Mouse (Mus musculus) hematopoietic stem cell, adult 5-6 weeks (primary cell): ENCODE results near the gene Mt4. TPM values are rescaled to one million over a fixed set of nuclear protein-coding genes. Genes with fewer than 3 reads are reported as not detected.
"Not testable (repeated sequence)": the region's sequence is repeated elsewhere in the genome, so short reads cannot be mapped to it uniquely, and the experiment has no call there.

ENCODE experiments used
- ATAC-seq, 2 experiments: fragments of 125-278 bp in 1 of 2; replicated peaks in 1 of 2; 2 replicates each; pipeline ENCODE4 v1.8.0; 2016 to 2017; ENCODE audit warnings: inconsistent platforms in 2 of 2, mild to moderate bottlenecking in 2 of 2, moderate number of reproducible peaks in 2 of 2, low read depth in 1 of 2, moderate TSS enrichment in 1 of 2; ENCODE audit not compliant: low FRiP score in 2 of 2, poor library complexity in 2 of 2, severe bottlenecking in 2 of 2, insufficient read depth in 1 of 2, low TSS enrichment in 1 of 2
- total RNA-seq: library from RNA; stranded (forward); fragments of 172-1452, 232-1000 nt; gene quantifications from 2 replicates; pipeline ENCODE4 v1.2.3, GENCODE M21; 2017

Gene Mt4
- total RNA-seq, 1 experiment from 2014 or later = not detected

DNA sequence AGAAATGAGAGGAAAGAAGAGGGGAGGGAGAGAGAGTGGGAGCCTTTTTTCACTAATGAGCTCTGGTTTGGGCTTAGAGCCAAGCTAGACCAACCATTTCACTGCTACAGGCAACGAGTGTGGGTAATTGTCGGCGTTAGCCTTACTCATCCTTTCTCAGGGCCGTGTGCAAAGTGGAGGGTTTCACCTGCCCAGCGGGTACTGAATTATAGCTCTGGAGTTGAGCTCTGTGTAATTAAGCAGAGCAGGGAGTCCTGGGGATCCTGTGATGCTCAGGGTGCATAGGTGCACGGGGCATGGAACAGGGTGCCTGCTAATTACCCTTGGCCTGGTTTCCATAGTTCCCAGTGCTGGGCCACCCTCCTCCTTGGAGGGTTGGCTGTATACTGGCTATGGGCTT, 9.3 kb upstream of the Mt4 start:
- 0 out of 4 replicates have a peak, but pooled peaks of 1 of the 2 experiments have one; percentile 4 for ATAC-seq

GRCm38 (mm10) chr8:94129133-94129789, 7.7 kb upstream of the Mt4 start:
- no peak for ATAC-seq

GRCm38 (mm10) chr8:94130126-94130525, 6.9 kb upstream of the Mt4 start:
- no peak for ATAC-seq

GRCm38 (mm10) chr8:94132096-94132495, 4.9 kb upstream of the Mt4 start:
- no peak for ATAC-seq

DNA sequence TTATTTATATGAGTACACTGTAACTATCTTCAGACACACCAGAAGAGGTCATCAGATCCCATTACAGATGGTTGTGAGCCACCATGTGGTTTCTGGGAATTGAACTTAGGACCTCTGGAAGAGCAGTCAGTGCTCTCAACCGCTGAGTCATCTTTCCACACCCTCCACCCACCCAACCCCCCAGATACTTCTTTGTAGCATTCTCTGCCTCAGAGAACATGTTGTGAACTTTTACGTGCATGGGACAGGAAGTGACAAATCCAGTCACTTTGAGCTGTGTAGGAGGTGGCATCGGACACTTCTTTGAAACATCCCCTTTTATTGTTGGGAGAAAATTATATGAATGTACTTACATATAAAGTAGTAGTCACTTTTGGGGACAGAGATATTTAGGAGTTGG, 2.4 kb upstream of the Mt4 start:
- not testable (repeated sequence) for ATAC-seq

GRCm38 (mm10) chr8:94135556-94135955, 1.4 kb upstream of the Mt4 start:
- no peak for ATAC-seq

DNA sequence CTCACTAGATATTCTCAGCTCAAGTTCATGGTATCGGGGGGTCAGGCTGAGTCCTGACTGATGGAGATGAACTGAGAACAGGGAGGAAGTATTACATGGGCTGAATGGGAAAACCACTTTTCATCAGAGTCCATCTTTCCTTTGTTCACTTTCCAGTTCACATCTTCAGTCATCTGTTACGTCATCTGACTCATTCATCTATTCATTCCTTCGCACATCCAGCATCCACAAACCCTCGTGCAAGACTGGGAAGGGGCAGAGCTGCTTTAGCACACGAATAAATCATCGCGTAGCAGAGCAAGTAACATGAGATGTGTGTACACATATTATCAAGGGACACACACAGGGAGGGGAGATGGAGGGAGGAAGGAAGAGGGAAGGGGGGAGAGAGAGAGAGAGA, 805 bp upstream of the Mt4 start:
- ATAC-seq = no peak

DNA sequence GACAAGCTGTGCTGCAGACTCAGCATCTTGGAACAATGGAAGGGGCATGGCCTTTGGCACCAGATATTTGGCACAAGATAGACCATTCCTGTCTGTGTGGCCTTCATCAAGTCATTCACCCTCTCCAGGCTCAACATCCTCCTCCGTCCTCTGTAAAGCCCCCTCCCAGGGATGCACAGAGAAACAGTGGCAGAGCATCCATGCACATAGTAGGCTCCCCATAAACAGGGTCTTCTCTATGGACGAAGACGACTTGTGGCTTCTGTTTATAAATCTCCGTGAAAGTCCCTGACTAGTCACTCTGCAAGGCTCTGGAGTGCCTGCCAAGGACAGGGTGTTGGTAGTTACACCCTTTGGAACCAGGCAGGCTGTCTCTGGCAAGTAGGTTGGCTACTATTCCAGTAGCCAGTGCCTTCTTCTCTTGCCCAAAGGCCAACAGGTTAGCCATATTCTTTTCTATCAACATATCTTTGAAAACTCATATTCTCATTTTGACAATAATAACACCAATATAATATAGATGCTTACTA, 3.3 kb downstream of the Mt4 start:
- no peak for ATAC-seq

GRCm38 (mm10) chr8:94148236-94148635, 11.2 kb downstream of the Mt4 start:
- ATAC-seq = no peak

GRCm38 (mm10) chr8:94150925-94151324, 13.9 kb downstream of the Mt4 start:
- ATAC-seq = peak in 1 of 2 experiments; percentile 36; a peak in 1 of 4 replicates

GRCm38 (mm10) chr8:94152513-94153300, 15.7 kb downstream of the Mt4 start, which contains the start of gene Mt3:
Mt3 (plus strand) TSS chr8:94152607.
- peak; percentile 81 to 83 for ATAC-seq

DNA sequence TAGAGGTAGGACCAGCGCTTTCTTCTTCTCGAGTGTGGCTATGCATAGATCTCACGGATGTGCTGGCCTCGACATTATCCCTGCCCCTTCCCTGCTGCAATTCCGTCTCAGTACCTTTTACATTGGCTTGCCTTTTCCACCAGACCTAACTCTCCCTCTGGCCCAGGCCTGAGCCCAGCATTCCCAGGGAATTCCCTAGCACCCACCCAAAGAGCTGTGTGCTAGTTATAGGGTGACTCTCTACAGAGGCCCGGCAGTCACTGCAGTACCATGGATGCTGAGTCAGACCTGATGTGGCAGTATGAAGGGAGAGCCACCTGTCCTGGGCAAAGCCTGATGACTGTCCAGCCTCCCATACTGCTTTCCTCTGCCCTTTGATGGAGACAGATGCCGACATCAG, 16.5 kb downstream of the Mt4 start:
- no peak for ATAC-seq

DNA sequence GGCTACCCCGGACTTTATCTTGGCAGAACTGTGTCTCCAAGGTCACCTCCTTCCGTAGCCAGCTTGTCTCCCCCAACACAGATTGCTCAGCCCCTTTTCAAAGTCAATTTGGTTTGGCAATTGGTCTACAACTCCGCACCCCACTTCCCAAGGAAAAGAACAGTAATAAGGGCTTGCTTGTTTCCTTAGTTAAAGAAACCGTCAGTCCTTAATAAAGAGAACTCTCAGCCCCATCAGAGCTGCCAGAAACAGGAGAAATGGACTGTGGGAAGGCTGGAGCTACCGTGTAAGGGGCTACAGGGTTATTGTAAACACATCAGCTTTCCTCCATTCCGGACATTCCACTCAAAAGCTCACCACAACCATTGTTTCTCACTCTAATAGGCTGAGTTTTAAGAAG, 17.5 kb downstream of the Mt4 start:
- no peak for ATAC-seq

DNA sequence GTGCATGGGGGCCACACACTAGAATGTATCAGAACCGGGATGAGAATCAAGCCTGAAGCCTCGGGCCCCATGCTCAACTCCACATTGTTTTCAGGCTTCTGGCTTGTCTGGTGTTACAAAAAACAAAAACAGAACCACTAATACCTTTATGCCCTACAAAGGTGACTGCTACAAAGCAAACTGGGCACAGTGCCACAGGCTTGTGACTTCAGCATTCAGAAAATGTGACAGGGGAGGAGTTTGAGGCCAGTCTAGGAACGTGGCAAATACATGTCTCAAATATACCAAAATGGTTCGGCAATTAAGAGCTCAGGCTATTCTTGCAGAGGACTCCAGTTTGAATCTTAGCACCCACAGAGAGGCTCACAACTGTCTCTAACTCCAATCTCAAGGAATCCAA, 19.1 kb downstream of the Mt4 start:
- ATAC-seq = no peak

DNA sequence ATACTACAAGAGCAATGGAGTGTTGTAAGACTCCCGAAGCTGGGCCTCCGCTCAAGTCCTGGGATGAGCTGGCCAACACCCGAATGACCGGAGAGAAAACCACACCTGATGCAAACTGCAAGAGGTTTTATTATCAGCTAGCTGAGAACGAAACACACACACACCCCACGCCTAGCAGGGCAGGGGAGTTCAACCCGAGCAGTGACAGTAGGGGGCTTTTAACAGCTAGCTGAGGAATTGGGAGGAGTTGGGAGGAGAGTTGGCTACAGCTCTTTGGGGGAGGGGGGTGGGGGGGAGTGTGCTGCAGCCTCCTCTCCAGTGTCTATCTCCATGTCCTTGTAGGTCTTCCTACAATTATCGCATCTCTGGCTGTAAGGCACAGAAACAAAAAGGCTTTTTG, 28.8 kb downstream of the Mt4 start:
- ATAC-seq = not testable (repeated sequence)

DNA sequence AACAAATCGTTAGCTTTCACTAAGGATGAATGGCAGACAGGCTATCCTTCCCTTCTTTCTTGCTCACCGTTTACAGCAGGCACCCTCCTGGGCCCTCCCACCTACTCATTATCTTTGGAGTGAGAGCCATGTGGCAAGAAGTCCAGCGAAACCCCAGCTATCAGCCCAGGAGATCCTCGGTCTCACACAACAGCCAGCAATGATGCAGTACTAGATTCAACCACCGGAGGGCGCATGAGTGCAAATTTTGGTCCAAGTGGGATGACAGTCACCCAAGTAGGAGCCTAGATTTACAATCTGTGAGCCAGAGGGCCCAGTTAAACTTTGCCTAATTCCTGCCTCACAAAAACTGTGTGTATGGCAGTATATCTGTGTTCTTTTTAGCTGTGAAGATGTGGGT, 30.2 kb downstream of the Mt4 start:
- peak; percentile 60 to 84 for ATAC-seq

DNA sequence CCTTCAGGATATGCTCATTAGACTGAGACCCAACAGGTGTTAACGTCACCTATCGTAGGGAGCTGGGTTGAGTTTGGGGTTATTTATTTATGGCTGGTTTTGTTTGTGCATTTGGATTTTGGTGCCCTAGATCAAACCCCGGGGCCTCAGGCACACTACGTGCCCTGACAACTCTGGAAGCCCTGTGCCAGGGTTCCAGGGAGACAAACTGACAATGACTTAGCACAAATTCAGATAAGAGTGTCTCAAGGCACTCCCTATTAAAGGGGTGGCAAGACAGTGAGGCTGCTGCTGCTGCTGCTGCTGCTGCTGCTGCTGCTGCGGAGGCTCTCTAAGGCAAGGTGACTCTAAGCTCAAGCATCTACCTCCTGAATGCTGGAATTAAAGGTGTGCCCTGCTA, 32.5 kb downstream of the Mt4 start:
- ATAC-seq = no peak

- no peak for ATAC-seq
These were observed 34.3 kb downstream of the Mt4 start for GRCm38 (mm10) chr8:94171321-94171755.
